Mouse (Mus musculus) hindlimb bud, embryonic 11.5 days (tissue): Measurements from ENCODE around the gene Gm45785.
A peak's percentile ranks its signal among the peaks of the same experiment; 100 is the strongest.

Experiments used
- DNase-seq: peaks from one replicate; pipeline ENCODE4 v3.0.0-alpha.2; 2012; ENCODE audit warnings: low read depth, low spot score; ENCODE audit errors: extremely low spot score

Gm45785 gene

DNA sequence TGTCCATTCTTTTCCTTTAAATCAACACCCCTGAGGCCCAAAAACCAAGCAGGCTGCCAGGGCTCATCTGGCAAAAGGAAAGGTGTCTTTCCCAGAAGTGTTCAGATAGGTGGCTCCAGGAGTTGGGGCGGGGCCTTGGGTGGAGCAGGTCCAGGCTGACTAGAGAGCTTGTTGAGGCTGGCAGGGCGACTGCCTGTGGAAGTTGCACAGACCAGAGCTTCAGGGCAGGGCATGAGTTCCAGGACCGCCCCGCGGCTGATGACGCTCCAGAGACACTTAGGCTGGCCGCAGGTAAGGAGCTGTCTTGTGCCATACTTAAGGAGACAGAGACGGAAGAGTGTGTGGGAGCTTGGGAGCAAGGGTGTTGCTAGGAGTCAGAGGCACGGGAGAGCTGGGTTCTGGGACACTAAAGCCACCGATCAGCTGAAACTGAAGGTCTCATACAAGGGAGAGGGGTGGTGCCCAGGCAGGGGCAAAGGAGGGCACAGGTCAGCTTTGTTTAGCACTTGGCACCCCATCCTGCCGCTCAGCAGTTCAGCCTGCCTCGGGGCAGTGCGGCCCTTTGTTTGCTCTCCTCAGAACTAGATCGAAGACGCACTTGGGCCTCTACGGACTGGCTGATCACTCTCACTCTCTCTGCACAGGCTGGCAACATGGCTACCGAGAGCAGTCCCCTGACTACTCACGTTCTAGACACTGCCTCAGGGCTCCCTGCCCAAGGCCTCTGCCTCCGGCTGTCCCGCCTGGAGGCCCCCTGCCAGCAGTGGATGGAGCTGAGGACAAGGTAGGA, 21.0 kb downstream of the Gm45785 start, which contains the start of gene Urah:
Urah (plus strand) TSS at position 51 of the 790 bp plus-strand sequence.
- no peak for DNase-seq

- no peak for DNase-seq
These were observed 22.8 kb downstream of the Gm45785 start for GRCm38 (mm10) chr7:140833341-140833740.

DNA sequence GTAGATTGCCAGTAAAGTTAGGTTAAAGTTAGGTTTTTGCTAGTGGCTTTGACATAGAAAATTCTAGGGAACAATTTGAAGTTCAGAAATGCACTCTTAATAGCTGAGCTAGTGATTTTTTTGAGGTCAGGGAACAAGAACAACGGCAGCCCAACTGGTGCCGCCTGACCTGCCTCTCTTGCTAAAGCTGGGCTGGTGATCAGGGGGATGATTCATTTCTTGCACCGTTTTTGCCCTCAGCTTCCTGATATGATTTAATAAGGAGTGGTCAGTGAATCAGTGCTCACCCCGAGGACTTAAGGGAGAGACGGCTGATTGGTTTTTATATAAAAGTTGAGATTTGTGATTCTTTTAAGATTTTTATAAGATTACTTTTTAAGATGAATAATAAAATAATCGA, 24.7 kb downstream of the Gm45785 start:
- no peak for DNase-seq

- no peak for DNase-seq
These were observed 27.8 kb downstream of the Gm45785 start for GRCm38 (mm10) chr7:140828171-140828881.

GRCm38 (mm10) chr7:140822731-140823130, 33.4 kb downstream of the Gm45785 start:
- no peak for DNase-seq

GRCm38 (mm10) chr7:140821653-140822329, 34.3 kb downstream of the Gm45785 start, which contains the start of gene Zfp941:
Zfp941 (minus strand) TSS chr7:140822178.
- DNase-seq = peak; percentile 39

GRCm38 (mm10) chr7:140821305-140821652, 34.9 kb downstream of the Gm45785 start:
- no peak for DNase-seq

DNA sequence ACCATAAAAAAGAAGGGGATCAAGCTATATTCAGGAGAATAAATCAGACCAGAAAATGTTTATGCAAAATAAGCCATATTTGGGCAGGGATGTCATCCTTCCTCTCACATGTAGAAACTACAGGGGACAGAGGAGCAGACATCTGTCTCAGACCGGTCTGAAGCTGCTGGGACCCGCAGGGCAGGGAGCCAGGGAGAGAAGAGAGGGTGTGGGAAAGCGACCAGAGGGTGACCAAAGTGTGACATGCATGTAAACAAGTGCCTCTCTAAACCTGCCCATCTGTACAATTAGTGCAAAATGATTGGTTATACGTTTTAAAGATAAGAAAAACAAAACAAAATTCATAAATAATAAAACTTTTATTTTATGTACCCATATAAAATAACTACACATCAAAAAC, 36.0 kb downstream of the Gm45785 start:
- DNase-seq = no peak

DNA sequence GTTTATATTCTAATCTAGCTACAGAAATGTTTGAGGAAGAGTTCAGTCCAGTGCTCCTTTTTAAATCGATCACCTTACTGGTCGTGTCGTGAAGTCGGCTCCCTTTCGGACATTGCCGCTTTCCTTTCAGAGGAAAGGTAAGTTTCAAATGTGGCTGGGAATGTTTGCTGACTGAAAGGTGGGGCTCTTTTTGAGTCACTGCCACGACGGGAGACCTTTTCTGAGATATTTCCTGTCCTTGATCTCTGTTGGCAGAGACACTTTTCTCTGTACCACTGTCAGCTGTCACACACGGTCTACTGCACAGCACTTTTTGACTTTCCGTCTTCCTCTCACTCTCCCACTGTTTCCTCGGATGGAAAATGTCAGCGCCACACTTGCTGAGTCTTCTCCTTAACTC, 43.3 kb downstream of the Gm45785 start:
- no peak for DNase-seq

DNA sequence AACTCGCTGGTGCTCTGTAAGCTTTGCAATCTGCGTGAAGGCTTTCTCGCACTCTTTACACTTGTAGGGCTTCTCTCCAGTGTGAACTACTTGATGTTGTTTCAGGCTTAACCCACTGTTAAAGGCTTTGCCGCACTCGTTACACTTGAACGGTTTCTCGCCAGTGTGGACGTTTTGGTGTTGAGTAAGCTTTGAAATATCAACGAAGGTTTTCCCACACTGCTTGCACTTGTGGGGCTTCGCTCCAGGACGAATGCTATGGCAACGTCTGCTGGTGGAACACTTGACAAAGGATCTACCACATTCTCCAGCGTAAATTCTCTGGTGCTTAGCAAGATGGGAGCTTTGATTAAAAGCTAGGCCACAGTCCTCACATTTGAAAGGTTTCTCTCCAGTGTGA, 44.4 kb downstream of the Gm45785 start:
- DNase-seq = no peak

DNA sequence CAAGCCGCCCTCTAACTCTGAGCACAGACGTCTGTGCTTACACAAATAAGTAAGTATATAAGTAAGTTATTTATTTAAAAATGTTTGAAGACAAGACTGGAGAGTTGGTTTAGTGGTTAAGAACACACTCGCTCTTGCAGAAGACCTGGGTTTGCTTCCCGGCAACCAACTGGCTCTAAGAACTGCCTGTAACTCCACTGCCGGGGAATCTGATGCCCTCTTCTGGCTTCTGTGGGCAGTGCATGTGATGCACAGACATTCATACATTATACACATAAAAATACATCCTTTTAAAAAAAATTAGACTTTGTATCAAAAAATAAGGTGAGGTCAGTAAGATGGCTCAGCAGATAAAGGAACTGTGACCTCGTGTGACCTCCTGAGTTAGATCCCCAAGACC, 45.6 kb downstream of the Gm45785 start:
- no peak for DNase-seq

- no peak for DNase-seq
These were observed 50.4 kb downstream of the Gm45785 start for GRCm38 (mm10) chr7:140805704-140806103.

- no peak for DNase-seq
These were observed 53.5 kb downstream of the Gm45785 start for GRCm38 (mm10) chr7:140802629-140803028.

DNA sequence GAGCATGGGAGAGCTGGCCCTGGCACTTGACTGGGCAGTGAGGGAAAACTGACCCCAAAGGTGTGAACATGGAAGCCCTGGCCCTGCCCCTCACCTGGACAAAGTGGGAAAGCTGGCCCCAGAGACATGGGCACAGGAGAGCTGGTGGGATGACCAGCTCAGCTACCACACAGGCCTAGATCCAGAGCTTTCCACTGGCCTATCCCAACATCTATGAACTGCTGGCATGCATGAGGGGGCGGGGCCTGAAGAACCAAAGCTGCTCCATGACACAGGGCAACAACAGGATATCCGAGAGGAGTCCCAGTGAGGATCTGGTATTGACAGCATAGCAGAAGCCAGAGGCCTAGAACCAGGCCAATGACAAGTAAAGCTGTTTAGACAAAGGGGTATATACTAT, 57.9 kb downstream of the Gm45785 start:
- DNase-seq = no peak

DNA sequence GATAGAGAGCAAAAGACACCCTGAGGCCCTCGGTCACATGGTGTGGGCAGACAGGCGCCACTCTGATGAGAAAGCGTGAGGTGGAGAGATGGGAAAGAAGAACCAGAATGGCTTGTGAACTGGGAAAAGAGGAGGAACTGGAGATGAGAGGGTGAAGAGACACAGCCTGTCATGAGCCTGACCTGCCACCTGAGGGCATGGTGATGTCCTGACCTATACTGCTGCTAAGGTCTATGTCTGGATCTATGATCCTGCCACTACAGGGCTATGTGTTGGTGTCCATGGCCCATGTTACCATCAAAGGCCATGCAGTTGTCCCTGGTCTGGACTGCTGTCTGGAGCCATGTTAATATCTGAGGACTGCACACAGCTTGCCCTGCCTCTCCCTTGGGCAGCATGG, 58.5 kb downstream of the Gm45785 start:
- no peak for DNase-seq

GRCm38 (mm10) chr7:140793541-140793940, 62.6 kb downstream of the Gm45785 start:
- no peak for DNase-seq

- DNase-seq = no peak
These were observed 68.1 kb downstream of the Gm45785 start for GRCm38 (mm10) chr7:140788053-140788435.

GRCm38 (mm10) chr7:140787406-140788052, 68.6 kb downstream of the Gm45785 start, which contains the start of gene Syce1:
Syce1 (minus strand) TSS chr7:140787852.
- no peak for DNase-seq

GRCm38 (mm10) chr7:140780548-140780947, 75.6 kb downstream of the Gm45785 start:
- no peak for DNase-seq
